Mouse (Mus musculus) layer of hippocampus, postnatal 36 days (tissue): ENCODE measurements around the gene Kcnh5. TPM values are rescaled to one million over a fixed set of nuclear protein-coding genes. Genes with fewer than 3 reads are reported as not detected.

Experiments used
- DNase-seq, 2 experiments: peaks; one replicate each; pipeline ENCODE4 v3.0.0; 2022
- total RNA-seq, 2 experiments: library from RNA; stranded (reverse); gene quantifications; 2 replicates each; pipeline ENCODE4 v1.2.3; 2021

Kcnh5 gene
- 10 to 100 TPM; 12.4 to 13.5 TPM for total RNA-seq

- DNase-seq: peak; percentile 68 to 69
Measured at GRCm38 (mm10) chr12:75176691-75177645, at the start of gene Kcnh5. TSS of gene Kcnh5 (minus strand) at chr12:75177332.

- DNase-seq: no peak
Measured at GRCm38 (mm10) chr12:75223966-75224365, 46.8 kb upstream of the Kcnh5 start.

GRCm38 (mm10) chr12:75189413-75189812 lies 12.3 kb upstream of the Kcnh5 start:
- no peak for DNase-seq

- DNase-seq: peak in 1 of 2 experiments; percentile 7
Measured at GRCm38 (mm10) chr12:75182646-75183045, 5.5 kb upstream of the Kcnh5 start.

GRCm38 (mm10) chr12:75179491-75179890 lies 2.4 kb upstream of the Kcnh5 start:
- DNase-seq: peak in 1 of 2 experiments; percentile 7

GRCm38 (mm10) chr12:75177646-75178030 lies 506 bp upstream of the Kcnh5 start:
- DNase-seq: no peak

GRCm38 (mm10) chr12:75175931-75176565 lies 1.1 kb downstream of the Kcnh5 start:
- peak; percentile 7 to 15 for DNase-seq

- DNase-seq: no peak
Measured at GRCm38 (mm10) chr12:75170970-75171369, 6.2 kb downstream of the Kcnh5 start.

- no peak for DNase-seq
Measured at GRCm38 (mm10) chr12:75153076-75153568, 24.0 kb downstream of the Kcnh5 start.

- no peak for DNase-seq
Measured at GRCm38 (mm10) chr12:75139792-75140191, 37.3 kb downstream of the Kcnh5 start.

GRCm38 (mm10) chr12:75091921-75092320 lies 85.2 kb downstream of the Kcnh5 start:
- DNase-seq: no peak

- DNase-seq: no peak
Measured at GRCm38 (mm10) chr12:75090957-75091356, 86.2 kb downstream of the Kcnh5 start.

- DNase-seq: no peak
Measured at GRCm38 (mm10) chr12:75077175-75077574, 100.0 kb downstream of the Kcnh5 start.

GRCm38 (mm10) chr12:75071043-75071442 lies 106.1 kb downstream of the Kcnh5 start:
- no peak for DNase-seq

GRCm38 (mm10) chr12:75062571-75062970 lies 114.6 kb downstream of the Kcnh5 start:
- no peak for DNase-seq

GRCm38 (mm10) chr12:75061731-75062130 lies 115.4 kb downstream of the Kcnh5 start:
- DNase-seq: no peak

GRCm38 (mm10) chr12:75053731-75054130 lies 123.4 kb downstream of the Kcnh5 start:
- no peak for DNase-seq

- no peak for DNase-seq
Measured at GRCm38 (mm10) chr12:75036694-75037093, 140.4 kb downstream of the Kcnh5 start.

GRCm38 (mm10) chr12:75031970-75032864 lies 144.9 kb downstream of the Kcnh5 start:
- no peak for DNase-seq

GRCm38 (mm10) chr12:74971187-74971586 lies 205.9 kb downstream of the Kcnh5 start:
- no peak for DNase-seq

GRCm38 (mm10) chr12:74969420-74969819 lies 207.7 kb downstream of the Kcnh5 start:
- no peak for DNase-seq

GRCm38 (mm10) chr12:74966266-74966665 lies 210.9 kb downstream of the Kcnh5 start:
- no peak for DNase-seq
